Mouse (Mus musculus) forebrain, postnatal 0 days (tissue): ENCODE measurements at regions not wholly inside any gene's neighbourhood (a gene's known extent, or its start where the extent isn't known, plus 50 kb on each side); places are given as distances from the start of the nearest gene placed in this dataset.

Source experiments
- ATAC-seq: fragments of 200-750 bp; cut with Nextera tagmentation; 2 replicates; pipeline ENCODE4 v1.8.0; 2017; ENCODE audit warnings: mild to moderate bottlenecking, moderate library complexity
- DNase-seq: peaks from one replicate; pipeline ENCODE4 v3.0.0-alpha.2; 2015
- H3K27ac ChIP-seq: fragments of 300-500 bp; sonication (generic); 2 replicates; pipeline ENCODE4 v1.5.1; 2014; ENCODE audit warnings: low read depth, mild to moderate bottlenecking, antibody characterized with exemption, low read length, moderate library complexity, mixed read lengths
- H3K27me3 ChIP-seq: fragments of 300-500 bp; sonication (generic); 2 replicates; pipeline ENCODE4 v1.6.1; 2014; ENCODE audit warnings: mild to moderate bottlenecking, low read length, mixed read lengths; ENCODE audit not compliant: insufficient read depth
- H3K36me3 ChIP-seq: fragments of 300-500 bp; sonication (generic); 2 replicates; pipeline ENCODE4 v1.6.1; 2014; ENCODE audit warnings: mild to moderate bottlenecking, moderate library complexity; ENCODE audit not compliant: insufficient read depth
- H3K4me1 ChIP-seq: fragments of 300-500 bp; sonication (generic); 2 replicates; pipeline ENCODE4 v1.6.1; 2014; ENCODE audit warnings: antibody characterized with exemption; ENCODE audit not compliant: insufficient read depth
- H3K4me2 ChIP-seq: fragments of 300-500 bp; sonication (generic); 2 replicates; pipeline ENCODE4 v1.6.1; 2014; ENCODE audit warnings: low read depth, mild to moderate bottlenecking, moderate library complexity
- H3K4me3 ChIP-seq: fragments of 300-500 bp; sonication (generic); 2 replicates; pipeline ENCODE4 v1.5.1; 2014; ENCODE audit warnings: low read depth, low read length, mixed read lengths
- H3K9ac ChIP-seq: fragments of 300-500 bp; sonication (generic); 2 replicates; pipeline ENCODE4 v1.6.1; 2014; ENCODE audit warnings: mild to moderate bottlenecking
- H3K9me3 ChIP-seq: fragments of 300-500 bp; sonication (generic); 2 replicates; pipeline ENCODE4 v1.6.1; 2016; ENCODE audit warnings: low read length
- CTCF ChIP-seq: sonication (generic); IDR thresholded peaks from 2 replicates; pipeline ENCODE4 v1.5.1; 2016; ENCODE audit warnings: antibody characterized with exemption, control low read depth, low read depth
- WGBS: fragments of 180-500 bp; shearing (Covaris S2); extraction: QIAGEN DNeasy Blood & Tissue Kit; methylation state at CpG from one replicate; pipeline ENCODE4 v1.1.7; 2014; 5-methylcytosine and 5-hydroxymethylcytosine counted together

- Histone ChIP-seq H3K4me3 (no peak overlapping the region), H3K27me3 (no peaks in the 10 kb centered on the region), H3K4me1 (no peaks in the 10 kb centered on the region), H3K27ac (no peak overlapping the region), H3K36me3 (no peaks in the 10 kb centered on the region), H3K4me2 (no peak overlapping the region), H3K9me3 (no peaks in the 10 kb centered on the region), H3K9ac (no peak overlapping the region)
- DNase-seq (no peak), ATAC-seq (no peak)
- 55% methylated on average over 2 of the region's 2 CpGs for WGBS
- TF ChIP-seq CTCF = no peak
Measured at GRCm38 (mm10) chr6:106925486-106925885, 125.6 kb upstream of the Crbn start.

- Histone ChIP-seq H3K27ac (no peak overlapping the region), H3K4me1 (no peaks in the 10 kb centered on the region), H3K4me2 (no peak overlapping the region), H3K9me3 (no peaks in the 10 kb centered on the region), H3K9ac (no peak overlapping the region), H3K4me3 (no peak overlapping the region), H3K36me3 (no peaks in the 10 kb centered on the region), H3K27me3 (no peaks in the 10 kb centered on the region)
- WGBS = 92% methylated on average over 6 of the region's 6 CpGs
- DNase-seq (no peak), ATAC-seq (no peak)
- TF ChIP-seq CTCF = no peak
Measured at GRCm38 (mm10) chr6:106933584-106933983, 133.7 kb upstream of the Crbn start.

DNA sequence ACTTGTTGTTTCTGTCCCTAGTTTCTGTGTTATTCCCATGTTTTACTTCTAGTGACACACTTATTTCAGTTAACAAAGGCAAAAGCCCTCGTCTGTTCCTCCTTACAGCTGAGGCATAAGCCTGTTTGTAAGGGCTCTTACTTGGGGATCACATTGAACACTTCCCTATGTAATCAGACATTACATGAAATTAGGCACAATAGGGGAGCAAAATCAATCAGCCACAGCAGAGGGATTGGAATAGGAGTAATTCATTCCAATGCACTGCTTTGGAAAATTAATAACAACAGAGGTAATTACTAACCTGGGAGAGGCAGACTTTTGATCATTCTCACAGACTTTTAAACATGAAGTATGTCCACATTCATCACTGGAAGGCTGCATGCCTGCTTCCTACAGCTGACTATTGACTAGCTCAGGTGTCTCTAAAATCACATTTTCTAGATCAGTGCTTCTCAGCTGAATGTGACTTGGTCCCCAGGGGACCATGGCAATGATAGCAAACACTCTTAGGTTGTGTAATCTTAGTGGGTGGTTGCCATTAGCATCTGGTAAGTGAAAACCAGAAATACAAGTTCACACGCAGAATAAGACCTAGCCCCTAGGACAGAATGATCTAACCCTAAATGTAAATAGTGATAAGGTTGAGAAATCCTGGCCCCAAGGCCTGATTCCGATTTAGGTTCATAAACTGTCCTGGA lies 146.5 kb upstream of the Crbn start:
- H3K36me3 ChIP-seq = no peaks in the 10 kb centered on the region
- WGBS = 64% methylated on average over 3 of the region's 3 CpGs
- H3K4me3 ChIP-seq = no peak overlapping the region
- TF ChIP-seq CTCF = no peak
- no peak for ATAC-seq
- no peaks in the 10 kb centered on the region for H3K9me3 ChIP-seq
- H3K27ac ChIP-seq = no peak overlapping the region
- H3K9ac ChIP-seq = no peak overlapping the region
- DNase-seq = no peak
- no peaks in the 10 kb centered on the region for H3K4me1 ChIP-seq
- H3K4me2 ChIP-seq = no peak overlapping the region
- no peaks in the 10 kb centered on the region for H3K27me3 ChIP-seq

DNA sequence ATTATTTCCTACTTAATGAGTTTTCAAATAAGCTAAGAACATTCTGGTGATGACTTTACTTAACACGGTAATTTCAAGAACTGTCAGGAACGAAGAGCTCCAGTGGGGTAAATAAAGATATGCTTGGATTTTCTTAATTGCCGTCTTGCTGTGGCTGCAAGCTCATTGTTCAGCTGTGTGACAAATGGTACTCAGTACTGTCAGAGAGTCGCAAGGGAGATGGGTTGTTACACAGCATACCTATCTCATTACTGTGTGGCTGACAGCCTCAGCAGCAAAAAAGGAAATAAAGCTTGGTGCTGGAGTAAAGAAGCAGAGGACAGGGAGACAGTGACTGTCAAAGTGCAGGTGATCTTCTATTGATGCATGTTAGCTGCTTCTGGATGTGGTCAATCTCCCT lies 151.0 kb upstream of the Crbn start:
- Histone ChIP-seq H3K27me3 (no peaks in the 10 kb centered on the region), H3K4me3 (no peak overlapping the region), H3K9me3 (no peaks in the 10 kb centered on the region), H3K4me1 (no peaks in the 10 kb centered on the region), H3K9ac (no peak overlapping the region), H3K27ac (no peak overlapping the region), H3K4me2 (no peak overlapping the region), H3K36me3 (no peaks in the 10 kb centered on the region)
- WGBS = 51% methylated on average over 4 of the region's 4 CpGs
- no peak for TF ChIP-seq CTCF
- no peak for ATAC-seq
- DNase-seq = no peak

DNA sequence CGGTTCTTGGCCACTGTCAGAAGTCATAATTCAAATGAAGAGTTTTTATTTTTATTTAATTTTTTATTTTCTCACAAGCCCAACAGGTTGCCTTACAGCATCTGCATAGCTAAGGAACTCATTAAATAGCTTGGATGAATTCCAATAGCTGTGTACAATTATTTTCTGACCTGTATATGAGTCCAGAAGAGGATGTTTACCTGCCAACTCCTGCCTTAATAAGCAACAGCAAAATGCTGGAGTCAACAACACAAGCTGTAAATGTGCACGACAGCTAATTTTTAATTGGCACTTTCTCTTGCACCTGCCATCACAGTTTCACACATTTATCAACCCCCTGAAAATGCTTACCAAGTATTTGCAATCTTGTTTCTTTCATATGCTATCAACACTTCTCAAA lies 161.4 kb upstream of the Crbn start:
- Histone ChIP-seq H3K9ac (no peak overlapping the region), H3K4me3 (no peak overlapping the region), H3K4me1 (no peaks in the 10 kb centered on the region), H3K9me3 (no peaks in the 10 kb centered on the region), H3K36me3 (no peaks in the 10 kb centered on the region), H3K27me3 (no peaks in the 10 kb centered on the region), H3K27ac (no peak overlapping the region), H3K4me2 (no peak overlapping the region)
- 58% methylated on average over 2 of the region's 2 CpGs for WGBS
- no peak for DNase-seq
- no peak for TF ChIP-seq CTCF
- ATAC-seq = no peak

DNA sequence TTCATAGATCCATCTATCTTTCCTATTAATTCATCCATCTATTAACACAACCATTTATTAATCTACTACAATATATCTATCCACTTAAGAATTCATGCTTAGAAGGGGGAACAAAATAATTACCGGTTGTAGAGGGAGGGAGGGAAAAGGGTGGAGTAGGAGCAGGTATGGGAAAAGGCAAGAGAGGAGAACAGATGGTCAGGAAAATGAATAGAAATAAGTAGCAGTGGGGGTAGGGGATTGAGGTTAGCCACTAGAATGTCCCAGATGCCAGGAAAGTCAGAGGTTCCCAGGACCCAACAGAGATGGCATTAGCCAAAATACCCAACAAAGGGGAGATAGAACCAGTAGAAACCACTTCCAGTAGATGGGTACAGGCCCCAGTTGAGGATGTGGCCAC lies 164.5 kb upstream of the Crbn start:
- Histone ChIP-seq H3K36me3 (no peaks in the 10 kb centered on the region), H3K4me2 (no peak overlapping the region), H3K27me3 (no peaks in the 10 kb centered on the region), H3K9ac (no peak overlapping the region), H3K4me3 (no peak overlapping the region), H3K9me3 (no peaks in the 10 kb centered on the region), H3K27ac (no peak overlapping the region), H3K4me1 (no peaks in the 10 kb centered on the region)
- no peak for DNase-seq
- ATAC-seq = no peak
- WGBS = 89% methylated on average over 1 of the region's 1 CpGs
- no peak for TF ChIP-seq CTCF

GRCm38 (mm10) chr6:106975439-106975838 lies 175.6 kb upstream of the Crbn start:
- H3K9ac ChIP-seq = no peak overlapping the region
- no peaks in the 10 kb centered on the region for H3K27me3 ChIP-seq
- no peak overlapping the region for H3K27ac ChIP-seq
- H3K4me1 ChIP-seq = no peaks in the 10 kb centered on the region
- H3K4me2 ChIP-seq = no peak overlapping the region
- ATAC-seq (no peak), DNase-seq (no peak)
- H3K36me3 ChIP-seq = no peaks in the 10 kb centered on the region
- no peak for TF ChIP-seq CTCF
- WGBS = 60% methylated on average over 2 of the region's 2 CpGs
- no peak overlapping the region for H3K4me3 ChIP-seq
- H3K9me3 ChIP-seq = no peaks in the 10 kb centered on the region
